Mouse (Mus musculus) urinary bladder, postnatal 4 days (tissue): ENCODE results near the gene Chst1.

Experiments used
- DNase-seq, 2 experiments: peaks; one replicate each; pipeline ENCODE4 v3.0.0; 2021 to 2022; ENCODE audit warnings: low spot score in 2 of 2

Gene Chst1

GRCm38 (mm10) chr2:92599487-92600347 lies at the start of gene Chst1:
Chst1 (plus strand) TSS chr2:92599707.
- peak in 1 of 2 experiments; percentile 35 for DNase-seq

- no peak for DNase-seq
These were observed 49.5 kb upstream of the Chst1 start for GRCm38 (mm10) chr2:92550051-92550450.

- DNase-seq = no peak
These were observed 45.0 kb upstream of the Chst1 start for GRCm38 (mm10) chr2:92554536-92554935.

- DNase-seq = no peak
These were observed 36.6 kb upstream of the Chst1 start for GRCm38 (mm10) chr2:92562930-92563329.

- DNase-seq = no peak
These were observed 28.9 kb upstream of the Chst1 start for GRCm38 (mm10) chr2:92570623-92571022.

- no peak for DNase-seq
These were observed 21.7 kb upstream of the Chst1 start for GRCm38 (mm10) chr2:92577824-92578223.

- DNase-seq = no peak
These were observed 18.2 kb upstream of the Chst1 start for GRCm38 (mm10) chr2:92581302-92581701.

GRCm38 (mm10) chr2:92582596-92582995 lies 16.9 kb upstream of the Chst1 start:
- no peak for DNase-seq

GRCm38 (mm10) chr2:92587806-92588205 lies 11.7 kb upstream of the Chst1 start:
- DNase-seq = no peak

GRCm38 (mm10) chr2:92594929-92595730 lies 4.4 kb upstream of the Chst1 start:
- no peak for DNase-seq

GRCm38 (mm10) chr2:92597291-92597690 lies 2.2 kb upstream of the Chst1 start:
- DNase-seq = no peak

- no peak for DNase-seq
These were observed 493 bp upstream of the Chst1 start for GRCm38 (mm10) chr2:92598941-92599486.

- DNase-seq = no peak
These were observed 802 bp downstream of the Chst1 start for GRCm38 (mm10) chr2:92600348-92600670.

- DNase-seq = no peak
These were observed 1.7 kb downstream of the Chst1 start for GRCm38 (mm10) chr2:92601246-92601645.

GRCm38 (mm10) chr2:92602073-92602472 lies 2.6 kb downstream of the Chst1 start:
- DNase-seq = no peak

GRCm38 (mm10) chr2:92603591-92603990 lies 4.1 kb downstream of the Chst1 start:
- no peak for DNase-seq

GRCm38 (mm10) chr2:92604565-92604964 lies 5.1 kb downstream of the Chst1 start:
- no peak for DNase-seq

GRCm38 (mm10) chr2:92605995-92606394 lies 6.5 kb downstream of the Chst1 start:
- DNase-seq = no peak

- DNase-seq = no peak
These were observed 7.6 kb downstream of the Chst1 start for GRCm38 (mm10) chr2:92607153-92607552.

GRCm38 (mm10) chr2:92607592-92607991 lies 8.1 kb downstream of the Chst1 start:
- DNase-seq = no peak

GRCm38 (mm10) chr2:92608013-92608619 lies 8.6 kb downstream of the Chst1 start:
- no peak for DNase-seq
